Mouse (Mus musculus) bone marrow, adult 2 months (tissue): ENCODE results near the gene Gm48551.

ENCODE experiments used
- CTCF ChIP-seq: fragments of 200-500 bp; IDR thresholded peaks from 2 replicates; pipeline ENCODE4 v1.5.1; 2011; ENCODE audit warnings: low read length, control low read depth; ENCODE audit not compliant: control insufficient read depth, insufficient read depth
- POLR2A ChIP-seq: fragments of 200-500 bp; IDR thresholded peaks from 2 replicates; pipeline ENCODE4 v1.6.1; 2011; ENCODE audit warnings: low read depth, mild to moderate bottlenecking, control low read depth, low read length, borderline replicate concordance; ENCODE audit not compliant: control insufficient read depth

GRCm38 (mm10) chr10:81402227-81402765 lies 18.0 kb downstream of the Gm48551 start:
- no peak for TF ChIP-seq CTCF
- no peak for TF ChIP-seq POLR2A
